Mouse (Mus musculus): Measurements from ENCODE around the gene Psmd3.

GRCm38 (mm10) chr11:98725926-98726506 is 43.7 kb downstream of the Psmd3 start:
- TF ChIP-seq GATA1 (IDR thresholded peaks at IDR 0.05; ENCODE audit: borderline replicate concordance, low read length) = no peak
- TF ChIP-seq FLI1 (IDR thresholded peaks at IDR 0.05; ENCODE audit: low read length) = no peak
